Comparison of ENCODE assay signal across 11 mouse cellular contexts in genomic region chr7:27407816-27408215, GRCm38 (mm10). TPM values are rescaled to one million over a fixed set of nuclear protein-coding genes. Genes with fewer than 3 reads are reported as not detected.
DNase-seq lines count a peak whose midpoint lies in the region; ATAC-seq and TF ChIP-seq lines count a peak whose summit lies in the region.
"Had no signal": no experiment of that assay in that cellular context is flagged by ENCODE, and none has a peak within 500 bp of the region (broad histone marks: within the 10 kb centered on the region; RNA-seq: fewer than 3 reads in every experiment).

No protein-coding gene starts in this region.

- peaks cover 24% of the 10 kb centered on the region for H3K4me1 ChIP-seq in kidney, embryonic 15.5 days
- no peaks in the 10 kb centered on the region for H3K4me1 ChIP-seq in kidney, adult 2 months (ENCODE audit: control insufficient read depth, insufficient read depth, low read length)
- H3K4me1 ChIP-seq in forebrain, embryonic 12.5 days, result peaks cover 15% of the 10 kb centered on the region
- no peaks in the 10 kb centered on the region for H3K4me1 ChIP-seq in limb, embryonic 14.5 days (ENCODE audit: control insufficient read depth, insufficient read depth, low read length)

- peak overlapping the region; percentile 52 for H3K4me3 ChIP-seq in kidney, embryonic 15.5 days (replicated peaks)
- H3K4me3 ChIP-seq in kidney, adult 2 months (ENCODE audit: insufficient read depth, low read depth, low read length), result no peak overlapping the region
- peak overlapping the region; percentile 47; the same call in 1 of the 2 replicates for H3K4me3 ChIP-seq in forebrain, embryonic 12.5 days (replicated peaks)
- H3K4me3 ChIP-seq in limb, embryonic 14.5 days (replicated peaks; ENCODE audit: low read length), result peak overlapping the region; percentile 44

- no peak for DNase-seq in kidney, adult 2 months
- peak; percentile 14 for DNase-seq in NIH3T3 (ENCODE audit: low read depth)
- peak; percentile 4 for DNase-seq in limb, embryonic 14.5 days (ENCODE audit: low spot score)
- DNase-seq in ovary, postnatal 14 days (ENCODE audit: low spot score), result no peak
- no peak for DNase-seq in retina, postnatal 1 day
- no peak for DNase-seq in frontal cortex, postnatal 14 days (ENCODE audit: low spot score in 2 of 2)
- DNase-seq: kidney, postnatal 25 days; thymus, adult 2 months had no signal

- ATAC-seq in kidney, embryonic 15.5 days (replicated peaks; ENCODE audit: low FRiP score), result no peak
- no peak for ATAC-seq in forebrain, embryonic 12.5 days (ENCODE audit: low FRiP score)
- no peak for ATAC-seq in limb, embryonic 14.5 days (ENCODE audit: low FRiP score, low read depth)

- WGBS in kidney, embryonic 15.5 days, result 53% methylated on average over 8 of the region's 8 CpGs
- 59% methylated on average over 8 of the region's 8 CpGs for WGBS in kidney, adult 2 months
- WGBS in forebrain, embryonic 12.5 days, result 58% methylated on average over 8 of the region's 8 CpGs
- 29% methylated on average over 8 of the region's 8 CpGs for WGBS in limb, embryonic 14.5 days

- TF ChIP-seq CTCF in kidney, adult 2 months (conservative IDR thresholded peaks at IDR 0.05; ENCODE audit: insufficient read depth, insufficient read length, low read depth, low read length), result no peak

- no peak for TF ChIP-seq POLR2A in kidney, adult 2 months (IDR thresholded peaks at IDR 0.05; ENCODE audit: low read depth, low read length)
- TF ChIP-seq POLR2A in limb, embryonic 14.5 days (IDR thresholded peaks at IDR 0.05; ENCODE audit: borderline replicate concordance, extremely low read depth, insufficient read depth, insufficient read length), result no peak

- peak overlapping the region; percentile 87 for H3K4me2 ChIP-seq in kidney, embryonic 15.5 days
- H3K4me2 ChIP-seq in forebrain, embryonic 12.5 days, result peak overlapping the region; percentile 79; the same call in 1 of the 2 replicates
- peak overlapping the region; percentile 75 for H3K4me2 ChIP-seq in limb, embryonic 14.5 days (replicated peaks; ENCODE audit: low read depth, low read length, severe bottlenecking)

- H3K9me3 ChIP-seq in kidney, embryonic 15.5 days (replicated peaks), result no peaks in the 10 kb centered on the region
- peaks cover 14% of the 10 kb centered on the region for H3K9me3 ChIP-seq in forebrain, embryonic 12.5 days
- peaks cover 6% of the 10 kb centered on the region; the same call in 1 of the 2 replicates for H3K9me3 ChIP-seq in limb, embryonic 14.5 days (ENCODE audit: control insufficient read depth, low read length)

- no peaks in the 10 kb centered on the region for H3K36me3 ChIP-seq in kidney, embryonic 15.5 days
- H3K36me3 ChIP-seq in kidney, adult 2 months (ENCODE audit: control insufficient read depth, insufficient read depth, low read length), result no peaks in the 10 kb centered on the region
- H3K36me3 ChIP-seq in forebrain, embryonic 12.5 days (replicated peaks), result no peaks in the 10 kb centered on the region
- H3K36me3 ChIP-seq in limb, embryonic 14.5 days (ENCODE audit: control insufficient read depth, insufficient read depth, low read length), result no peaks in the 10 kb centered on the region

- no peak overlapping the region for H3K9ac ChIP-seq in kidney, embryonic 15.5 days
- H3K9ac ChIP-seq in forebrain, embryonic 12.5 days, result no peak overlapping the region
- H3K9ac ChIP-seq in limb, embryonic 14.5 days (ENCODE audit: low read depth, low read length, severe bottlenecking), result no peak overlapping the region

- no peak overlapping the region for H3K27ac ChIP-seq in kidney, embryonic 15.5 days
- H3K27ac ChIP-seq in kidney, adult 2 months (ENCODE audit: insufficient read depth, low read depth, low read length), result no peak overlapping the region
- H3K27ac ChIP-seq in forebrain, embryonic 12.5 days, result no peak overlapping the region
- no peak overlapping the region for H3K27ac ChIP-seq in limb, embryonic 14.5 days (replicated peaks; ENCODE audit: low read depth, low read length)

- peaks cover 80% of the 10 kb centered on the region for H3K27me3 ChIP-seq in kidney, embryonic 15.5 days
- 0 out of 2 replicates have a peak, but pooled peaks cover 1% of the 10 kb centered on the region for H3K27me3 ChIP-seq in kidney, adult 2 months (replicated peaks; ENCODE audit: control insufficient read depth, insufficient read depth, low read length)
- peaks cover 84% of the 10 kb centered on the region for H3K27me3 ChIP-seq in forebrain, embryonic 12.5 days
- H3K27me3 ChIP-seq in limb, embryonic 14.5 days (ENCODE audit: control insufficient read depth, insufficient read depth, low read length), result peaks cover 67% of the 10 kb centered on the region

RNA-seq across cellular contexts. Expression of gene Sptbn4, which starts 39.7 kb away (rescaled TPM):
- 0.27 and 0.39 TPM in 2 replicates for polyA plus RNA-seq in kidney, embryonic 15.5 days (2015; fragmentation: Nextera tagmentation; extraction: Ambion mirVana)
- 0.09 and 0.12 TPM in 2 replicates for polyA plus RNA-seq in kidney, adult 2 months (2012; rRNA removed)
- 0.47 and 1.3 TPM in 2 replicates for polyA plus RNA-seq in forebrain, embryonic 12.5 days (2016; fragmentation: Nextera tagmentation; extraction: Ambion mirVana)
- 0.60 and 0.64 TPM in 2 replicates for polyA plus RNA-seq in limb, embryonic 14.5 days (2012; rRNA removed)
- polyA plus RNA-seq in limb, embryonic 14.5 days (2014; fragmentation: Nextera tagmentation; extraction: Ambion mirVana), result 0.15 TPM in 2 replicates

RNA-seq across cellular contexts. Expression of gene Blvrb, which starts 40.0 kb away (rescaled TPM):
- 44.5 and 57.4 TPM in 2 replicates for polyA plus RNA-seq in kidney, embryonic 15.5 days (2015; fragmentation: Nextera tagmentation; extraction: Ambion mirVana)
- polyA plus RNA-seq in kidney, adult 2 months (2012; rRNA removed), result 47.1 and 47.8 TPM in 2 replicates
- polyA plus RNA-seq in forebrain, embryonic 12.5 days (2016; fragmentation: Nextera tagmentation; extraction: Ambion mirVana), result 18.1 and 22.2 TPM in 2 replicates
- polyA plus RNA-seq in limb, embryonic 14.5 days (2012; rRNA removed), result 44.8 and 49.5 TPM in 2 replicates
- 60.8 and 61.2 TPM in 2 replicates for polyA plus RNA-seq in limb, embryonic 14.5 days (2014; fragmentation: Nextera tagmentation; extraction: Ambion mirVana)

RNA-seq across cellular contexts. Expression of gene Gm20479, which starts 50.6 kb away (rescaled TPM):
- polyA plus RNA-seq in kidney, embryonic 15.5 days (2015; fragmentation: Nextera tagmentation; extraction: Ambion mirVana), result 1.9 TPM in 1 of 2 replicates, not detected in the other
- polyA plus RNA-seq in kidney, adult 2 months (2012; rRNA removed), result 0.39 TPM in 1 of 2 replicates, not detected in the other
- polyA plus RNA-seq in forebrain, embryonic 12.5 days (2016; fragmentation: Nextera tagmentation; extraction: Ambion mirVana), result 1.5 TPM in 1 of 2 replicates, not detected in the other
- 0.32 TPM in 1 of 2 replicates, not detected in the other for polyA plus RNA-seq in limb, embryonic 14.5 days (2012; rRNA removed)
- polyA plus RNA-seq in limb, embryonic 14.5 days (2014; fragmentation: Nextera tagmentation; extraction: Ambion mirVana), result not detected in 2 replicates
- polyA plus RNA-seq: frontal cortex, adult 2 months; thymus, adult 2 months had no signal

RNA-seq across cellular contexts. Expression of gene Shkbp1, which starts 52.0 kb away (rescaled TPM):
- 43.6 and 53.1 TPM in 2 replicates for polyA plus RNA-seq in kidney, embryonic 15.5 days (2015; fragmentation: Nextera tagmentation; extraction: Ambion mirVana)
- 39.2 and 45.5 TPM in 2 replicates for polyA plus RNA-seq in kidney, adult 2 months (2012; rRNA removed)
- polyA plus RNA-seq in forebrain, embryonic 12.5 days (2016; fragmentation: Nextera tagmentation; extraction: Ambion mirVana), result 77.1 and 81.2 TPM in 2 replicates
- 58.7 and 80.6 TPM in 2 replicates for polyA plus RNA-seq in limb, embryonic 14.5 days (2012; rRNA removed)
- 30.5 and 35.5 TPM in 2 replicates for polyA plus RNA-seq in limb, embryonic 14.5 days (2014; fragmentation: Nextera tagmentation; extraction: Ambion mirVana)

Comparison
In these comparisons a context has a peak if more than half of its experiments do, and no peak if none do; other contexts are left out.
1. DNase-seq: peak in NIH3T3 (single experiment) and limb, embryonic 14.5 days (single experiment); none in kidney, adult 2 months (single experiment), ovary, postnatal 14 days (single experiment), retina, postnatal 1 day (single experiment) and frontal cortex, postnatal 14 days (0 of 2).
2. Peak in every context shown above with its lines, with median percentiles within 50 percentile points of each other: H3K4me2 ChIP-seq.